Mouse (Mus musculus) neural tube, embryonic 11.5 days (tissue): Measurements from ENCODE around the gene Cnnm3. TPM values are rescaled to one million over a fixed set of nuclear protein-coding genes. Genes with fewer than 3 reads are reported as not detected.

Experiments
- ATAC-seq: fragments of 200-750 bp; cut with Nextera tagmentation; 2 replicates; pipeline ENCODE4 v1.8.0; 2017; ENCODE audit warnings: moderate number of reproducible peaks, mild to moderate bottlenecking, moderate TSS enrichment, moderate library complexity; ENCODE audit not compliant: insufficient read depth, low FRiP score, low TSS enrichment
- DNase-seq: peaks from one replicate; pipeline ENCODE4 v3.0.0-alpha.2; 2015; ENCODE audit warnings: low spot score
- H3K27ac ChIP-seq: fragments of 300-500 bp; sonication (generic); 2 replicates; pipeline ENCODE4 v1.5.1; 2014; ENCODE audit warnings: low read depth, mild to moderate bottlenecking, low read length
- H3K27me3 ChIP-seq: fragments of 300-500 bp; sonication (generic); 2 replicates; pipeline ENCODE4 v1.6.1; 2014; ENCODE audit warnings: mild to moderate bottlenecking, low read length, mixed read lengths; ENCODE audit not compliant: control insufficient read depth, insufficient read depth
- H3K36me3 ChIP-seq: fragments of 300-500 bp; sonication (generic); 2 replicates; pipeline ENCODE4 v1.6.1; 2014; ENCODE audit warnings: mild to moderate bottlenecking, low read length, moderate library complexity, mixed read lengths; ENCODE audit not compliant: control insufficient read depth, insufficient read depth
- H3K4me1 ChIP-seq: fragments of 300-500 bp; sonication (generic); 2 replicates; pipeline ENCODE4 v1.6.1; 2014; ENCODE audit warnings: low read length, mixed read lengths; ENCODE audit not compliant: control insufficient read depth, insufficient read depth
- H3K4me2 ChIP-seq: fragments of 300-500 bp; sonication (generic); 2 replicates; pipeline ENCODE4 v1.6.1; 2014; ENCODE audit warnings: low read depth, mild to moderate bottlenecking, moderate library complexity
- H3K4me3 ChIP-seq: fragments of 300-500 bp; sonication (generic); 2 replicates; pipeline ENCODE4 v1.5.1; 2014; ENCODE audit warnings: low read depth, low read length
- H3K9ac ChIP-seq: fragments of 300-500 bp; sonication (generic); 2 replicates; pipeline ENCODE4 v1.6.1; 2014; ENCODE audit warnings: mild to moderate bottlenecking, low read length
- H3K9me3 ChIP-seq: fragments of 300-500 bp; sonication (generic); 2 replicates; pipeline ENCODE4 v1.6.1; 2016; ENCODE audit warnings: low read length; ENCODE audit not compliant: control insufficient read depth
- WGBS: fragments of 180-500 bp; shearing (Covaris S2); extraction: QIAGEN DNeasy Blood & Tissue Kit; methylation state at CpG from one replicate; pipeline ENCODE4 v1.1.7; 2014; 5-methylcytosine and 5-hydroxymethylcytosine counted together
- polyA plus RNA-seq: library from polyadenylated mRNA; unstranded; fragments of >200 nt; fragmentation: Nextera tagmentation; extraction: Ambion mirVana; gene quantifications from 2 replicates; pipeline ENCODE4 v1.2.1, GENCODE M21; 2014

The Cnnm3 gene
- polyA plus RNA-seq, 1 experiment from 2014 or later = 5.6 TPM

DNA sequence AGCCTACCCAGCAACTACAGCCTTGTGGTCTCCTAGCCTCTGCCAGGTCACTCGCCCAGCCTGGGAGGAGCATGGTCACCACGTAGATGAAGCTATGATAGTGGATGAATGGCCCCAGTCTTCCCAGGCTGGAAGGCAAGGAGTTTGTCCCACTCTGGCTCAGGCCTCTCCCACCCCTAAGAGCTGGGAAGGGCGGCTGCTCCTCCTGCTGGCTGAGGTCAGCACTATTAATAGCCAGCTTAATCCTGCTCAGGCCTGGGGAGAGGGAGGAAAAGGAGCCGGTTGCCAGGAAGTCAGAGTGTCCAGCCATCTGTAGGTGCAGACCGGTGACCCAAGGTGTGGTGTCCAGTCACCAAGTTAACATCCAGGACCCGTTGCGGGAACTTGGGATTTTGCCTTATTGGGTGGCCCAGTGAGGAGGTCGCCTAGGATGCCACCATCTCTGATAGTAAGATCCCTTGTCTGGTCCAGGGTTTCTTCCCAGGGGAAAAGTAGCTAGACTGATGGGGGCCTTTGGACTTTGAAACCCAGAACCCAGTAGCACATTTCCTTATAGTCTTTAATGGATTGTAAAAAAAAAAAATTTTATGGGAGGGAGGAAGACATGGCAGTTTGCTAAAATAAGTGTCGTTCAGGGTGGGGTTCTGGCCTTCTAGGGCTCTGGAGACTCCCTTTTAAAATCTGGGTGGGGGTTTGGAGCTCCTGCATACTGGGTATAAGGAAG lies 19.1 kb upstream of the Cnnm3 start:
- H3K36me3 ChIP-seq = no peaks in the 10 kb centered on the region
- H3K4me3 ChIP-seq = no peak overlapping the region
- H3K27me3 ChIP-seq = no peaks in the 10 kb centered on the region
- H3K4me1 ChIP-seq = no peaks in the 10 kb centered on the region
- ATAC-seq (no peak), DNase-seq (peak; percentile 53)
- 57% methylated on average over 9 of the region's 9 CpGs for WGBS
- H3K27ac ChIP-seq = no peak overlapping the region
- H3K4me2 ChIP-seq = no peak overlapping the region
- H3K9me3 ChIP-seq = no peaks in the 10 kb centered on the region
- no peak overlapping the region for H3K9ac ChIP-seq

DNA sequence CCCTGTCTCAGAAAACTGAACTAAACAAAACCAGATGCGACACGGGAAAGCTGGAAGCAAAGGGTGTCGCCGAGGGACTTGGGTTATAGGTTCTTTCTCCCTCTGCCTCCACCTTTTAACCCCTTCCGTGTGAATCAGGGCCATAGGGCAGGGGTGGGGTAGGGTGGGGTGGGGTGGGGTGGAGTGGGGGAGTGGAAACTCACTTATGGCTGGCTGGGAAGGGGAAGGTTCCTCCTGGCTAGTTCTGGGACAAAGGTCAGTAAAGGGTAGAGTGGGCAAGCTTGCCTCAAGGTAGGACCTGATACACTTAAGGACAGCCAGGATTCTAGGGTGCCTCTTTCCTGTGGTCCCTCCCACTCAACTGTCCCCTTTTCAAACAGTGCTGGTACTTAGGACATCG lies 18.4 kb upstream of the Cnnm3 start:
- no peaks in the 10 kb centered on the region for H3K36me3 ChIP-seq
- no peak overlapping the region for H3K9ac ChIP-seq
- no peaks in the 10 kb centered on the region for H3K9me3 ChIP-seq
- H3K4me1 ChIP-seq = no peaks in the 10 kb centered on the region
- no peaks in the 10 kb centered on the region for H3K27me3 ChIP-seq
- no peak overlapping the region for H3K4me2 ChIP-seq
- ATAC-seq (no peak), DNase-seq (no peak)
- WGBS = 80% methylated on average over 6 of the region's 6 CpGs
- no peak overlapping the region for H3K27ac ChIP-seq
- no peak overlapping the region for H3K4me3 ChIP-seq

DNA sequence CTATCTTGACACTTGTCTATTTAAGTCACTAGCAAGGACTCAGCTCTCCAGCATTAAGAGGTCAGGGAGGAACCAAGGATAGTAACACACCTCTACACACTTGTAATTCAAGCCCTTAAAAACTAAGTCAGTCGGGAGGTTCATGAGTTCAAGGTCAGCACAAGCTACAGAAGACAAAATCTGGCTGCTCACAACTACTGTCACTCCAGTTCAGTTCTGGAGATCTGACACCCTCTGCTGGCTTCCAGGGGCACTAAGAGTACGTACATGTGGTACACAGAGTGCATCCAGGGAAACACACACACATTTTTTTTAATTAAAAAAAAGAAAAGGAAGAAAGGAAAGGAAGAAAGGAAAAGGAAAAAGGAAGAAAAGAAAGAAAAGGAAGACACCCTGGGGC lies 14.9 kb upstream of the Cnnm3 start:
- H3K4me2 ChIP-seq = no peak overlapping the region
- H3K27ac ChIP-seq = no peak overlapping the region
- no peaks in the 10 kb centered on the region for H3K9me3 ChIP-seq
- H3K36me3 ChIP-seq = peaks cover 2% of the 10 kb centered on the region; the same call in 1 of the 2 replicates
- no peak overlapping the region for H3K4me3 ChIP-seq
- ATAC-seq = no peak
- H3K4me1 ChIP-seq = no peaks in the 10 kb centered on the region
- 69% methylated on average over 2 of the region's 2 CpGs for WGBS
- DNase-seq = no peak
- H3K27me3 ChIP-seq = no peaks in the 10 kb centered on the region
- H3K9ac ChIP-seq = no peak overlapping the region

DNA sequence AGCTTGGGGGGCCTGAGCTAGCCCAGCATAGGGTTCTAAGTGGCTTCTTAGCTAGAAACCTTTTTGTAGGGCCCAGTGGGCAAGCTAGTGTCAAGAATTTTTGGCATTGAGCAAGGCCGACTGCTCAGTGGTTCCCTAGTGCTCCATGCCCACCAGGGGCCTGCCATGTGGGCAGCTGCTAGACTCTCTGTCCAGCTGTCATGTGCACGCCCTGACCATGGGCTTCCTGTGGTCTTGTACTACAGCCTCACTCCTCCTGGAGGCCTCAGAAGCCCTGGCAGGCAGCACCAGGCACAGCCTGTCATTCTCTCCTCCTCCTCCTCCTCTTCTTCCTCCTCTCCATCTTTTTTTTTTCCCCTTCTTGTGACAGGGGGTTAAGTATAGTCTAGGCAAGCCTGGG lies 14.4 kb upstream of the Cnnm3 start:
- Histone ChIP-seq H3K36me3 (peaks cover 2% of the 10 kb centered on the region; the same call in 1 of the 2 replicates), H3K4me1 (no peaks in the 10 kb centered on the region), H3K4me3 (no peak overlapping the region), H3K27ac (no peak overlapping the region), H3K27me3 (no peaks in the 10 kb centered on the region), H3K9me3 (no peaks in the 10 kb centered on the region), H3K9ac (no peak overlapping the region), H3K4me2 (no peak overlapping the region)
- WGBS = 92% methylated on average over 2 of the region's 2 CpGs
- DNase-seq = no peak
- no peak for ATAC-seq

DNA sequence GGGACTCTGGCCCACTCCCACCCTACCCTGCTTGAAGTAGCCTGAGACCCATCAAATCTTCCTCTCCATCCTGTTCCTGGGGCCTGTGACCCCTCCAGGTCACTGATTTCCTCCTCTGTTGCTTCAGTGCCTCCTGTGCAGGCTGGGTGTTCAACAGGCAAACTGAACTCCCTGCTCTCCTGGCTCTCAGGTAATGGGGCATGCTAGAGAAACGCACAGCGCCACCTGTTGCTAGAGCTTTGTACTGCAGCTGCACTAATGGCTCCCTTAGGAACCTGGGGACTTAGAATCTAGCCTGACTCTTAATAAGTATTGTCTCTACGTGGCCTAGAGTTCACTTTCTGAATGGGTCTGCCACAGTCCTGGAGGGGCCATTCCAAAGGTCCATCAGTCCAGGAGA lies 10.4 kb upstream of the Cnnm3 start:
- H3K27me3 ChIP-seq = no peaks in the 10 kb centered on the region
- ATAC-seq = no peak

DNA sequence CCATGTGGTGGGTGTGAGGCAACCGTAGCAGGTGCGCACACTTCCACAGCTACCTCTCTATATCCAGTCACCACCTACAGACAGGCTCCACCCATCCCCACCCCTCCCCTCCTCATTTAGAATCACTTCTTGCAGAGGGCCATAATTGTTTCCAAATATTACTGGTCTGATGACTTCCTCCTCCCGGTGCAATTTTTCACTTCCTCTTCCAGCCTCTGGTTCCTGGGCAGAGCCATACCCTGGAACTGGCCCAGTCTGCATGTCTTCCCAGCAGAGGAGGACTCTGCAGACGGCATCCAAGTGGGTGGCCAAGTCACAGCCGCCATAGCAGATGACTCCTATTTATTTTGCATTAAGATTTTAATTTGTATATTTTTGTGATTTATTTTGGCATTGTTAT lies 3.4 kb upstream of the Cnnm3 start:
- H3K27ac ChIP-seq = no peak overlapping the region
- 86% methylated on average over 5 of the region's 5 CpGs for WGBS
- no peak overlapping the region for H3K9ac ChIP-seq
- no peak for ATAC-seq
- no peak overlapping the region for H3K4me3 ChIP-seq
- no peaks in the 10 kb centered on the region for H3K27me3 ChIP-seq
- 0 out of 2 replicates have a peak, but pooled peaks cover 1% of the 10 kb centered on the region for H3K4me1 ChIP-seq
- DNase-seq = no peak
- no peaks in the 10 kb centered on the region for H3K9me3 ChIP-seq
- H3K36me3 ChIP-seq = no peaks in the 10 kb centered on the region; the same call in 1 of the 2 replicates
- no peak overlapping the region for H3K4me2 ChIP-seq

More for the DNA sequence above, 10.4 kb upstream of the Cnnm3 start:
- Histone ChIP-seq H3K9me3 (no peaks in the 10 kb centered on the region), H3K36me3 (peaks cover 2% of the 10 kb centered on the region; the same call in 1 of the 2 replicates), H3K4me3 (no peak overlapping the region), H3K27ac (no peak overlapping the region), H3K9ac (no peak overlapping the region), H3K4me2 (no peak overlapping the region), H3K4me1 (no peaks in the 10 kb centered on the region)
- DNase-seq = peak; percentile 80
- 13% methylated on average over 3 of the region's 3 CpGs for WGBS

DNA sequence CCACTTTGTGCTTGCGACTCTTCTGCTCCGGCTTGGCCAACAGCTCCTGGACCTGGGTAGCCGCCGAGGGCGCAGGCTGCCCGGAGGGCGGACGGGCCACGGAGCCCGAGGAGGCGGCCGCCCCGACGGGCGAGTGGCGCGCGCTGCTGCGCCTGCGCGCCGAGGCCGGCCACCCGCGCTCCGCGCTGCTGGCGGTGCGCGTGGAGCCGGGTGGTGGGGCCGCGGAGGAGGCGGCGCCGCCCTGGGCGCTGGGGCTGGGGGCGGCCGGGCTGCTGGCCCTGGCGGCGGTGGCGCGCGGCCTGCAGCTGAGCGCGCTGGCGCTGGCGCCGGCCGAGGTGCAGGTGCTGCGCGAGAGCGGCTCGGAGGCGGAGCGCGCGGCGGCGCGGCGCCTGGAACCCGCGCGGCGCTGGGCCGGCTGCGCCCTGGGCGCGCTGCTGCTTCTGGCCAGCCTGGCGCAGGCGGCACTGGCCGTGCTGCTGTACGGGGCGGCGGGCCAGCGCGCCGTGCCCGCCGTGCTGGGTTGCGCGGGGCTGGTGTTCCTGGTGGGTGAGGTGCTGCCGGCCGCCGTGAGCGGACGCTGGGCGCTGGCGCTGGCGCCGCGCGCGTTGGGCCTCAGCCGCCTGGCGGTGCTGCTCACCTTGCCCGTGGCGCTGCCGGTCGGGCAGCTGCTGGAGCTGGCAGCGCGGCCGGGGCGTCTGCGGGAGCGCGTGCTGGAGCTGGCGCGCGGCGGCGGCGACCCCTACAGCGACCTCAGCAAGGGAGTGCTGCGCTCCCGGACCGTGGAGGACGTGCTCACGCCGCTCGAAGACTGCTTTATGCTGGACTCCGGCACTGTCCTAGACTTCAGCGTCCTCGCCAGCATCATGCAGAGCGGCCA lies 660 bp downstream of the Cnnm3 start:
- Histone ChIP-seq H3K36me3 (no peaks in the 10 kb centered on the region), H3K4me2 (peak overlapping the region; percentile 87), H3K27me3 (no peaks in the 10 kb centered on the region), H3K9me3 (no peaks in the 10 kb centered on the region), H3K4me3 (peak overlapping the region; percentile 95), H3K4me1 (0 out of 2 replicates have a peak, but pooled peaks cover 6% of the 10 kb centered on the region), H3K9ac (peak overlapping the region; percentile 88), H3K27ac (peak overlapping the region; percentile 96)
- 0% methylated on average over 61 of the region's 126 CpGs for WGBS
- ATAC-seq = peak; percentile 68
- peak; percentile 63 for DNase-seq

DNA sequence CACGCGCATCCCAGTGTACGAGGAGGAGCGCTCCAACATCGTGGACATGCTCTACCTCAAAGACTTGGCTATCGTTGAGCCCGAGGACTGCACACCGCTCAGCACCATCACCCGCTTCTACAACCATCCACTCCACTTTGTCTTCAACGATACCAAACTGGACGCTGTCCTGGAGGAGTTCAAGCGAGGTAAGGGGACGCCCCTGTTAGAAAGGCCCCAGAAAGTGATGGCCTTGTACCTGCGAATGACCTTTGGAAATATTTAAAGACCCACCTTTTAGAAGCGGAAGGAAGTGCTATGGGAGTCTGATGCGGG lies 1.3 kb downstream of the Cnnm3 start:
- DNase-seq = no peak
- WGBS = 2% methylated on average over 16 of the region's 16 CpGs
- 0 out of 2 replicates have a peak, but pooled peaks cover 6% of the 10 kb centered on the region for H3K4me1 ChIP-seq
- ATAC-seq = no peak
- peak overlapping the region; percentile 88 for H3K9ac ChIP-seq
- H3K4me2 ChIP-seq = peak overlapping the region; percentile 87
- H3K36me3 ChIP-seq = no peaks in the 10 kb centered on the region
- no peaks in the 10 kb centered on the region for H3K27me3 ChIP-seq
- H3K9me3 ChIP-seq = no peaks in the 10 kb centered on the region
- H3K27ac ChIP-seq = peak overlapping the region; percentile 96
- H3K4me3 ChIP-seq = peak overlapping the region; percentile 95
